Mouse (Mus musculus) layer of hippocampus, adult 6 months (tissue): ENCODE data around the gene Vstm2a. TPM values are rescaled to one million over a fixed set of nuclear protein-coding genes. Genes with fewer than 3 reads are reported as not detected.

Source experiments
- long read RNA-seq, 2 experiments: library from polyadenylated mRNA; unstranded; transcript quantifications; one replicate each; pipeline ENCODE4 v2.0.0; 2019 to 2020
- polyA plus RNA-seq: library from polyadenylated mRNA; unstranded; fragments of <200 nt; fragmentation: Nextera tagmentation; gene quantifications from 2 replicates; pipeline ENCODE4 v1.2.3, GENCODE M21; 2021

Vstm2a gene
- 142 and 173 TPM in 2 replicates for polyA plus RNA-seq
- long read RNA-seq, experiment 1, transcript Vstm2a-201 (5 exons, 3,264 nt), result minor isoform, 10 of 89 reads
- long read RNA-seq, experiment 1, transcript Vstm2a-205 (5 exons, 1,039 nt), result major isoform, 39 of 89 reads
- long read RNA-seq, experiment 1, partial matches to known transcripts, result 12 of 89 reads
- long read RNA-seq, experiment 1, other reads (novel, unspliced or antisense), result 28 of 89 reads
- long read RNA-seq, experiment 2, transcript Vstm2a-201 (5 exons, 3,264 nt), result minor isoform, 70 of 418 reads
- long read RNA-seq, experiment 2, transcript Vstm2a-204 (4 exons, 736 nt), result minor isoform, 8 of 418 reads
- long read RNA-seq, experiment 2, transcript Vstm2a-205 (5 exons, 1,039 nt), result major isoform, 214 of 418 reads
- long read RNA-seq, experiment 2, partial matches to known transcripts, result 83 of 418 reads
- long read RNA-seq, experiment 2, other reads (novel, unspliced or antisense), result 40 of 418 reads

DNA sequence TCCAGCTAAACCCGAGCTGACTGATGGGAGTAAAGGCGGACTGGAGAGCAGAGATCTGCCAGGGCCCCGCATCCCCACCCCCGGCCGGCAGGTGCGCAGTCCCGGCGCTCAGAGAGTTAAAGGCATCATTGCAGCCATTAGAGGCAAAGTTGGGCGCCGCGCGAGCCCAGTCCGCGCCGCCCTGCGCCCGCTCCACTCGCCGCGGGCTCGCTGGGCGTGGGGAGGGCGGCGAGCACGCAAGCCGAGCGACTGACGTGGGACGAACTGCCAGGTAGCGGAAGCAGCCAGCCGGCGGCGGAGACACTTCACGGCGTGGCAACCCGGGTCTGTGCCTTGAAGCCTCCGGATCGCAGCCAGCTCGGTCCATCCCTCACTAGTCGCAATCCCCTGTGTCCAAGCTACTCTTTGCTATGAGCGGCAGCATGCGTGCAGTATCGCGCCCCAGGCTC is at the start of gene Vstm2a:
Gene Vstm2a (plus strand): TSS at position 252 of the 449 bp plus-strand sequence.

